Mouse (Mus musculus) heart, adult 2 months (tissue): ENCODE measurements at regions not wholly inside any gene's neighbourhood (a gene's known extent, or its start where the extent isn't known, plus 50 kb on each side); places are given as distances from the start of the nearest gene placed in this dataset.

Experiments
- DNase-seq, 2 experiments: peaks; one replicate each; pipeline ENCODE4 v3.0.0; 2021
- H3K27ac ChIP-seq: fragments of 200-600 bp; 2 replicates; pipeline ENCODE4 v1.8.1; 2022
- H3K27me3 ChIP-seq: fragments of 200-500 bp; 2 replicates; pipeline ENCODE4 v1.6.1; 2012; ENCODE audit warnings: mild to moderate bottlenecking, low read length, inconsistent platforms, mixed read lengths; ENCODE audit not compliant: control insufficient read depth, insufficient read depth
- H3K36me3 ChIP-seq: fragments of 200-500 bp; 2 replicates; pipeline ENCODE4 v1.6.1; 2012; ENCODE audit warnings: low read length, inconsistent platforms; ENCODE audit not compliant: control insufficient read depth, insufficient read depth
- H3K4me1 ChIP-seq: fragments of 200-500 bp; 2 replicates; pipeline ENCODE4 v1.6.1; 2011; ENCODE audit warnings: low read length; ENCODE audit not compliant: control insufficient read depth, insufficient read depth
- H3K4me3 ChIP-seq: fragments of 200-600 bp; 2 replicates; pipeline ENCODE4 v1.8.1; 2022
- H3K79me2 ChIP-seq: fragments of 200-500 bp; replicated peaks from 2 replicates; pipeline ENCODE4 v1.6.1; 2012; ENCODE audit warnings: mild to moderate bottlenecking, inconsistent platforms, low read length, moderate library complexity, mixed read lengths; ENCODE audit not compliant: control insufficient read depth, insufficient read depth
- H3K9ac ChIP-seq: fragments of 200-500 bp; 2 replicates; pipeline ENCODE4 v1.6.1; 2012; ENCODE audit warnings: low read depth, mild to moderate bottlenecking, control low read depth, inconsistent platforms, low read length, mixed read lengths
- CTCF ChIP-seq: fragments of 200-600 bp; IDR thresholded peaks from 2 replicates; pipeline ENCODE4 v1.8.1; 2022; ENCODE audit warnings: antibody characterized with exemption, mild to moderate bottlenecking, moderate library complexity
- EP300 ChIP-seq: fragments of 200-500 bp; IDR thresholded peaks from 2 replicates; pipeline ENCODE4 v1.6.1; 2011; ENCODE audit warnings: low read depth, low read length, control low read depth; ENCODE audit not compliant: insufficient read depth
- POLR2A ChIP-seq: fragments of 200-500 bp; IDR thresholded peaks from 2 replicates; pipeline ENCODE4 v1.6.1; 2011; ENCODE audit warnings: mild to moderate bottlenecking, low read depth, low read length, control low read depth; ENCODE audit not compliant: insufficient read depth
- WGBS: fragments of 180-500 bp; shearing (Covaris S2); methylation state at CpG from one replicate; pipeline ENCODE4 v1.1.7; 2018; 5-methylcytosine and 5-hydroxymethylcytosine counted together
- intact Hi-C: fragments of 180-260 bp; cut with DNase I; formaldehyde crosslinking; loops from one replicate; pipeline ENCODE4 v1.15.1; 2025

DNA sequence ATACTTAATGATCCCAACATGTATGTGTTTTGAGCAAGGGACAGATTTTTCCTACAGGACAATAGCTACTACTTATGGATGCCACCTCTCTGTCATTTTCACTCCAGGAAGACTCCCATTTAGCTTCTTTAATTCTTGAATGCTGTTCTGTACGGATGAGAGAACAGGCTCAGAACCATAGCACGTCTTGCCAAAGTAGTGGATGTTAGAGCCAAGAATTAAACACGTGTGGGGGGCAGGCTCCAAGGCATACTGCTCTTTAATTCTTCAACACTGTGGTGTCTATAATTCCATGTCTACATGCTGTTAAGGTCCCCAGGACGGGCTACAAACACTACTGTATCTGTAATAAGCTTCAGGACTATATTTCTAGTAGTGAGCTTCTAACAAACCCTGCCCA lies 74.7 kb upstream of the Ssbp2 start:
- Histone ChIP-seq H3K36me3 (no peaks in the 10 kb centered on the region), H3K27ac (no peak overlapping the region), H3K9ac (no peak overlapping the region), H3K4me1 (no peaks in the 10 kb centered on the region), H3K27me3 (no peaks in the 10 kb centered on the region), H3K4me3 (no peak overlapping the region), H3K79me2 (no peaks in the 10 kb centered on the region)
- intact Hi-C loops: no loop called here
- no peak for DNase-seq
- WGBS: 47% methylated on average over 4 of the region's 4 CpGs
- TF ChIP-seq EP300 (no peak), POLR2A (no peak), CTCF (no peak)

DNA sequence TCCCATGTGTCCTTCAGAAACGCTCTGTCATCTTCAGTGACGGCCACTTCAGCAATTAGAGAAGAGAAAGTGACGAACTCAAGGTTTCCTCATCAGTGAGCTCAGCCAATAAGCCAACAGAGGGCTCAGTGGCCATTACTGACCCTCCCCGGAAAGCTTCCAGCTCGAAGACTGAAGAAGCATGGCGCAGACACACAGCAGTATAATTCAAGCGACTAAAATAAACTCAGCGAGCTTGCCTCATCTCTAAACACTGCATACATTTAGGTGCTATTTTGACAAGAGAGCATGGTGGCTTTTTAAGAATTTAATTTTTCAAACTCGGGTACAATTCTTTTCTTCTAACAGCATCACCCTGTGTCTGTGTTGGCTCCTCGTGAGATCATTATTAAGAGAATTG lies 72.2 kb upstream of the Ssbp2 start:
- no peak overlapping the region for H3K4me3 ChIP-seq
- H3K36me3 ChIP-seq: no peaks in the 10 kb centered on the region
- H3K4me1 ChIP-seq: no peaks in the 10 kb centered on the region
- H3K79me2 ChIP-seq: no peaks in the 10 kb centered on the region
- 79% methylated on average over 10 of the region's 10 CpGs for WGBS
- DNase-seq: no peak
- H3K9ac ChIP-seq: no peak overlapping the region
- TF ChIP-seq CTCF (no peak), EP300 (no peak), POLR2A (no peak)
- intact Hi-C loops: no loop called here
- H3K27ac ChIP-seq: no peak overlapping the region
- H3K27me3 ChIP-seq: no peaks in the 10 kb centered on the region

DNA sequence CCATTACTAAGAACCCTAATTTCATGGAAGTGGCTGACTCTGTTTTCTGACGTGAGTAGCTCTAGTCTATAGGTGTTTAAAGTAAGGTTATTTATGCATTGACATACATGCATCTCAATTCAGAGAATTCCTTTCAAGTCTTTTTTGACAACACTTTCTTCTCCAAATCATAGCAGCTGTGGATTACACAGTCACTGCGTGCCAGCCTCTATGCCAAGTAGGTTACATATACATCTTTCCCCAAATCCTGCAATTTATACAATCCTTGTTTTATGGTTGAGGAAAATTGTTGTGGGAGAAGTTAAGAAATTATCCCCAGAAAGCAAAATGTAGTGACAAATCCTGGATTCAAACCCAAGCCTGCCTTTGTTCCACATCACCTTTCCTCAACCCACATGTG lies 56.5 kb upstream of the Ssbp2 start:
- no peak overlapping the region for H3K4me3 ChIP-seq
- H3K27ac ChIP-seq: no peak overlapping the region
- H3K4me1 ChIP-seq: no peaks in the 10 kb centered on the region
- DNase-seq: no peak
- H3K27me3 ChIP-seq: no peaks in the 10 kb centered on the region
- no peak overlapping the region for H3K9ac ChIP-seq
- no peaks in the 10 kb centered on the region for H3K79me2 ChIP-seq
- H3K36me3 ChIP-seq: no peaks in the 10 kb centered on the region
- intact Hi-C loops: no loop called here
- TF ChIP-seq EP300 (no peak), CTCF (no peak), POLR2A (no peak)
- WGBS: 91% methylated on average over 2 of the region's 2 CpGs

DNA sequence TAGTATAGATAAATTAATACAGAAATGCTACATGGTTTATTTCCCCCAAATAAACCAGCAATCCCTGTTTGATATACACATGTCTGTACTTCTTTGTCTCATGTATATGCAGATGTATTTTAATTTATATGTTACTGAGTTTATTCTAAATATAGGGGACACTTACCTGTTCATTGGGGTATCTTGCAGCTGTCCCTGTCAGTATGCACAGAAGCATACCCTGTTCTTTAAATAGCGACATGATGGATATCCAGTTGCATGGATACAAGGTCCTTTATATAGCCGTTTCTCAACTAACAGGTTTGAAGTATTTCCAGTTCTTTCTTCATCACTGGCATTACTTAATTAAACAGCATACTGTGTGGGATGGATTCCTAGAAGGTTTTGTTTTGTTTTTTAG lies 55.1 kb upstream of the Ssbp2 start:
- no peak overlapping the region for H3K4me3 ChIP-seq
- H3K79me2 ChIP-seq: no peaks in the 10 kb centered on the region
- no peak for DNase-seq
- no peak overlapping the region for H3K27ac ChIP-seq
- 73% methylated on average over 2 of the region's 2 CpGs for WGBS
- no peaks in the 10 kb centered on the region for H3K36me3 ChIP-seq
- intact Hi-C loops: no loop called here
- no peaks in the 10 kb centered on the region; the same call in 1 of the 2 replicates for H3K4me1 ChIP-seq
- no peaks in the 10 kb centered on the region for H3K27me3 ChIP-seq
- H3K9ac ChIP-seq: no peak overlapping the region
- TF ChIP-seq EP300 (no peak), POLR2A (no peak), CTCF (no peak)

DNA sequence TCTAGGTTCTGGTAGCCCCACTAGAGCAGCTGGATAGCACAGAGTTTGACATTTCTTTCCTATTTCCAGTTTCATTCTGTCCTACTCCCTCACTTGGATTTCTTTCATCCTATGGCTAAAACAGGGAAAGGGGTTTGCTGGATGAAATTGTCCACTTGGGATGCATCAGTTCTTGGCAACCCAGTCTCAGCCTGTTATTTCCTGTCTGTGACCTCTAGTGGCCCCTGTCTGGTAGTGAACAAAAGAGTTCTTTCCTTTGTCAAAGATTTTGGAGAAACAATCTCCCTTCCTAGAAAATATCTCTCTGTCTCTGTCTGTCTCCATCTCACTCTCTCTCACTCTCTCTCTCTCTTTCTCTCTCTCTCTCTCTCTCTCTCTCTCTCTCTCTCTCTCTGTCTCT lies 50.0 kb upstream of the Ssbp2 start:
- Histone ChIP-seq H3K9ac (no peak overlapping the region), H3K4me3 (no peak overlapping the region), H3K79me2 (no peaks in the 10 kb centered on the region), H3K36me3 (no peaks in the 10 kb centered on the region), H3K27ac (no peak overlapping the region), H3K27me3 (no peaks in the 10 kb centered on the region), H3K4me1 (no peaks in the 10 kb centered on the region; the same call in 1 of the 2 replicates)
- TF ChIP-seq POLR2A: no peak
- TF ChIP-seq CTCF: no peak
- no peak for TF ChIP-seq EP300
- DNase-seq: no peak
- intact Hi-C loops: no loop called here
